Mouse (Mus musculus) small intestine, adult 2 months (tissue): ENCODE data around the gene Stk17b. TPM values are rescaled to one million over a fixed set of nuclear protein-coding genes. Genes with fewer than 3 reads are reported as not detected.

Source experiments
- H3K27ac ChIP-seq: fragments of 200-500 bp; 2 replicates; pipeline ENCODE4 v1.5.1; 2012; ENCODE audit warnings: low read depth, low read length, control low read depth, inconsistent platforms; ENCODE audit not compliant: insufficient read depth
- H3K27me3 ChIP-seq: fragments of 200-500 bp; 2 replicates; pipeline ENCODE4 v1.6.1; 2012; ENCODE audit warnings: mild to moderate bottlenecking, moderate library complexity, low read length, inconsistent platforms; ENCODE audit not compliant: control insufficient read depth, insufficient read depth
- H3K36me3 ChIP-seq: fragments of 200-500 bp; 2 replicates; pipeline ENCODE4 v1.6.1; 2012; ENCODE audit warnings: mild to moderate bottlenecking, low read length, control low read depth, inconsistent platforms; ENCODE audit not compliant: control insufficient read depth, insufficient read depth
- H3K4me1 ChIP-seq: fragments of 200-500 bp; 2 replicates; pipeline ENCODE4 v1.6.1; 2012; ENCODE audit warnings: low read length, inconsistent platforms, mixed read lengths; ENCODE audit not compliant: control insufficient read depth, insufficient read depth, insufficient read length
- H3K4me3 ChIP-seq: fragments of 200-500 bp; 2 replicates; pipeline ENCODE4 v1.5.1; 2012; ENCODE audit warnings: low read depth, mild to moderate bottlenecking, control low read depth, inconsistent platforms, low read length, moderate library complexity
- CTCF ChIP-seq: fragments of 200-500 bp; IDR thresholded peaks from 2 replicates; pipeline ENCODE4 v1.5.1; 2012; ENCODE audit warnings: low read depth, mild to moderate bottlenecking, control low read depth, inconsistent platforms, low read length, moderate library complexity, mixed read lengths; ENCODE audit not compliant: insufficient replicate concordance, insufficient read length; ENCODE audit errors: extremely low read depth
- POLR2A ChIP-seq: fragments of 200-500 bp; IDR thresholded peaks from 2 replicates; pipeline ENCODE4 v1.6.1; 2012; ENCODE audit warnings: low read depth, mild to moderate bottlenecking, control low read depth, inconsistent platforms, low read length, moderate library complexity
- WGBS: fragments of 180-500 bp; shearing (Covaris S2); methylation state at CpG from one replicate; pipeline ENCODE4 v1.1.7; 2018; 5-methylcytosine and 5-hydroxymethylcytosine counted together
- polyA plus RNA-seq: library from polyadenylated mRNA; depleted of rRNA; stranded (reverse); fragments of >200 nt; gene quantifications from 2 replicates; pipeline ENCODE4 v1.2.3, GENCODE M21; 2012

The Stk17b gene
- polyA plus RNA-seq, 1 experiment: 11.0 TPM

DNA sequence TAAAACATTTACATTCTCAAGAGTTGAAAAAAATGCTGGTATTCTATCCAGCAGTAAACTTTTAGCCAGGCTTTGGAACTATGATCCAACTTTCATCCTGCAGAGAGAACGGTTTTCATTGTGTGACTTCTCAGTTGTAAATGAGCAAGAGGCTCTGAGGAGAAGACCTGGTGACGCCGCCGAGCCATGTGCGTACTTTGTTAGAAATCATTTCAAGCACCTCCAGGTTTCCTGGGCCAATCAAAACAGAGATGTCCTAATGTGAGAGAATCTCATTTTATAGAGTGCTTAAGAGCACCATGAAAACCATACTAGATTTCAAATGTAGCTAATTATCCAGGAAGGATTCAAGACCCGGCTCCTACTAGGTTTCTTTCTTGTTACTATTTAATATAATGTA is 11.2 kb upstream of the Stk17b start:
- H3K4me1 ChIP-seq: peaks cover 17% of the 10 kb centered on the region
- 90% methylated on average over 6 of the region's 6 CpGs for WGBS
- no peak overlapping the region for H3K4me3 ChIP-seq
- H3K27me3 ChIP-seq: no peaks in the 10 kb centered on the region
- H3K36me3 ChIP-seq: no peaks in the 10 kb centered on the region
- TF ChIP-seq CTCF (no peak), POLR2A (no peak)
- H3K27ac ChIP-seq: no peak overlapping the region

DNA sequence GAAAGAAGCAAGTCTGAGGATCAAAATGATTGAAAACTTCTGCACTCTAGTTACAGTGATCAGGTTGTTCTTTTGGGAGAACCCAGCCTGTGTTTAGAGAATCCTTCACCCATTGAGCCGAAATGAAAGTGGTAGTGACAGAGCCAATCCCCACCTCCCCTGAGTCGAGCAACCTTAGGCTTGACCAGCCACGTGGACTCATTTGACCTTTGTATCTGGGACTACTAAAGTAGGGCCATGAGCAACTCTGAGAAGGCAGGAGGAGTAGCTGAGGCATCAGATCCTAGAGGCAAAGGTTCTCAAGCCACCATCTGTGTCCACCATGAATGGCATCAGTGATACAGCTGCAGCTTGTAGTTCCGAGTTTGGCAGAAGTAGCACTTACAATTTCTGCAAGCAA is 10.6 kb upstream of the Stk17b start:
- TF ChIP-seq CTCF (no peak), POLR2A (no peak)
- Histone ChIP-seq H3K4me3 (no peak overlapping the region), H3K36me3 (no peaks in the 10 kb centered on the region), H3K4me1 (peaks cover 17% of the 10 kb centered on the region), H3K27ac (peak overlapping the region; percentile 34; the same call in 1 of the 2 replicates), H3K27me3 (no peaks in the 10 kb centered on the region)
- 51% methylated on average over 4 of the region's 4 CpGs for WGBS

DNA sequence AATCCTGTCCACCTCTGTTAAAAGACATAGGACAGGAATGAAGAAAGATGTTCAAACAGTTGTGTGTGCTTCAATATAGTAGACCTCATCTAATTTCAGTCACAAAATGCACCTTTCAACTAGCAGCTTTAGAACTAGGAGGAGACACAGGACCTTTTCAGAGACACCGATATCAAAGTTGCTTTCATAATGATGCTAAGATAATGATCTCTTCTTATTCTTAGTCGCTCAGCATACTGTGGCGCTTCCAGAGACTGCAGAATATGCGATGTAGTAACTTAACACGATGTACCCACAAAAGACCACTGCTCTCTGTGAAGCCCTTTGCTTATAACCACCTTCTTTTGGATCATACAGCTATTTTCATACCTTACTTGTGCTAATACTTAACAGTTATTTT is 10.1 kb upstream of the Stk17b start:
- no peaks in the 10 kb centered on the region for H3K36me3 ChIP-seq
- WGBS: 92% methylated on average over 5 of the region's 5 CpGs
- H3K4me3 ChIP-seq: no peak overlapping the region
- no peak for TF ChIP-seq POLR2A
- no peak for TF ChIP-seq CTCF
- H3K27ac ChIP-seq: no peak overlapping the region
- no peaks in the 10 kb centered on the region for H3K27me3 ChIP-seq
- H3K4me1 ChIP-seq: peaks cover 17% of the 10 kb centered on the region

DNA sequence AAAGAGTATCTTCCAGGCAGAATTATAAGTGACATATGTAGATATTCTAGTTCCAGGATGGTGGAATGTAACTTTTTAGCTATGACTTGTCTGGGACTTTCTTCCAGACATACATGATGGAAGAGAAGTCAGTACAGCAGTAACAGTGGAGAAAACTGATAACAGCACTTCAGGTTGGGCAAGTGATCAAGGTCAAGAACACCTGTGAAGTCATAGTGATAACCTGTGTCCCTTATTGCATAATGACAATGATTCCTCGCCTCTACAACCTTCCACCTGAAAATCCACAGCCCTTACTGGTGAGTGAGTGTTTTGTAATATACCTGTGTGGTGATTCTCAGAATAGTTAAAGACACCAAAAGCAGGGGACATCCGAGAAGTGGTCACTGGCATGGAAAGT is 9.3 kb upstream of the Stk17b start:
- no peaks in the 10 kb centered on the region for H3K36me3 ChIP-seq
- H3K27me3 ChIP-seq: no peaks in the 10 kb centered on the region
- peaks cover 17% of the 10 kb centered on the region for H3K4me1 ChIP-seq
- no peak overlapping the region for H3K4me3 ChIP-seq
- 56% methylated on average over 2 of the region's 2 CpGs for WGBS
- no peak for TF ChIP-seq POLR2A
- peak overlapping the region; percentile 69 for H3K27ac ChIP-seq

DNA sequence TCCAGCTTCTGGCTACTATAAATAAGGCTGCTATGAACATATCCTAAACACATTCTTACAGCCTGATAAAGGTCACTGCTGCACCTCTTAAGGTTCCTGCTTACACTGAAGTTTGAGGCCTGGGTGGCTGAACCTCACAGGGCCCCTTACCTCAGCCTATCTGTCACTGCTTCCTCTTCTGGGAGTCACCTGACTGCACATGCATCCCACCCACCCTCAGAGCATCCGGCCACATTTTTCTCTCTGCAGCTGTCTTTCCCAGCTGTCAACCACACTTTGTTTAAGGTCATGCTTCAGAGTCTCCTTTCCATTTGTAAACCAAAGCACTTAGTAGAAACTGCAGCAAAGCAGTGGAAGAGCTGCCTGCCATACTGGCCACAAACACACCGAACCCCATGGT is 6.3 kb upstream of the Stk17b start:
- Histone ChIP-seq H3K36me3 (no peaks in the 10 kb centered on the region), H3K4me1 (peaks cover 12% of the 10 kb centered on the region), H3K27me3 (no peaks in the 10 kb centered on the region), H3K27ac (peak overlapping the region; percentile 55), H3K4me3 (no peak overlapping the region)
- WGBS: 79% methylated on average over 2 of the region's 2 CpGs
- TF ChIP-seq CTCF (no peak), POLR2A (no peak)

DNA sequence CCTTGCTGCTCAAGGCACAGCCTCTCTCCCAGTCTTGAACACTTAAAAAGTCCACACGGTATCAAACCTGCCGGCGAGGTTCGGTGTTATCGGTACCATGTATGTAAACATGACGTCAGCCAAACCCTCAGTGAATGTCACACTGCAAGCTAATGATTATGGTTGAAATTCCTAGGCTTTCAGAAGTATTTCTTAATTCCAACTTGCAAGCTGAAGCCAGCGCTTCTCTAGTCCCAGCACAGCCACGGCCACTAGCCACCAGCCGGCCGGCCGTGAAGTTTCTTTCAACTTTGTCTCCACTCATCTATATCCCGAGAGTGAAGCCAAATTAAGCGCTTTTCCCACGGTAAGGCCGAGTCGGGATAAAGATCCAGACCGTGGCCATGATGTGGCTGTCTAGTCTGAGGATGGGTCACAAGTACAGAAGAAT is 718 bp downstream of the Stk17b start:
- H3K36me3 ChIP-seq: 0 out of 2 replicates have a peak, but pooled peaks cover 1% of the 10 kb centered on the region
- no peaks in the 10 kb centered on the region for H3K27me3 ChIP-seq
- H3K4me1 ChIP-seq: 0 out of 2 replicates have a peak, but pooled peaks cover 2% of the 10 kb centered on the region
- TF ChIP-seq CTCF (no peak), POLR2A (no peak)
- under 1% methylated on average over 17 of the region's 17 CpGs for WGBS
- H3K27ac ChIP-seq: peak overlapping the region; percentile 97
- H3K4me3 ChIP-seq: peak overlapping the region; percentile 98

DNA sequence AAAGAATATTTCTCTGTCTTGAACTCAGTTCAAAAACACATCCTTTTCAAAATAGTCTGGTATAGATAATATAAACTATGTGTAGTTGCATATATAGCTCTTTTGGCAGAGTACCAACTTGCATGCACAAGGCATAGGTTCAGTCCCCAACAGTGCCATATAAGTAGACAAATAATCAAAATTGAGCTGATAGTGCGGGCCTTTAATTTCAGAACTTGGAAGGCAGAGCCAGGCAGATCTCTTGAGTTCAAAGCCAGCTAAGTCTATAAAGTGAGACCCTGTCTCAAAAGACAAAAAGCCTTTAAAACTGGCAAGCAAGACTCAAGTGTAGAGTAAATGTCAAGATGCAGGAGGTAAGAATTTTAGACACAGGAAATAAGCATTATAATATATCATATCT is 2.1 kb downstream of the Stk17b start:
- Histone ChIP-seq H3K4me1 (peaks cover 3% of the 10 kb centered on the region; the same call in 1 of the 2 replicates), H3K27me3 (no peaks in the 10 kb centered on the region), H3K36me3 (0 out of 2 replicates have a peak, but pooled peaks cover 1% of the 10 kb centered on the region), H3K4me3 (no peak overlapping the region), H3K27ac (no peak overlapping the region)
- TF ChIP-seq CTCF (no peak), POLR2A (no peak)
- WGBS: 48% methylated on average over 1 of the region's 1 CpGs
